ENCODE assay signal across 10 mouse cellular contexts in genomic region chr11:94716754-94717153, GRCm38 (mm10). TPM values are rescaled to one million over a fixed set of nuclear protein-coding genes. Genes with fewer than 3 reads are reported as not detected.
DNase-seq lines count a peak whose midpoint lies in the region; ATAC-seq lines count a peak whose summit lies in the region.
"Had no signal": no experiment of that assay in that cellular context is flagged by ENCODE, and none has a peak within 500 bp of the region (broad histone marks: within the 10 kb centered on the region; RNA-seq: fewer than 3 reads in every experiment).

No protein-coding gene starts in this region.

- DNase-seq in forebrain, embryonic 10.5 days (ENCODE audit: extremely low spot score, low spot score): peak; percentile 38
- DNase-seq in adrenal gland, adult (ENCODE audit: inconsistent age in 2 of 2, low spot score in 1 of 2): peak; percentile 41 to 75
- DNase-seq in liver, embryonic 11.5 days (ENCODE audit: low spot score): no peak
- DNase-seq in neural tube, embryonic 11.5 days (ENCODE audit: low spot score): peak; percentile 53
- no peak for DNase-seq in frontal cortex, postnatal 36 days (ENCODE audit: low spot score in 2 of 2)

- H3K4me2 ChIP-seq in forebrain, embryonic 13.5 days: no peak overlapping the region
- peak overlapping the region; percentile 26 for H3K4me2 ChIP-seq in embryonic facial prominence, embryonic 12.5 days (replicated peaks)
- peak overlapping the region; percentile 10; the same call in 1 of the 2 replicates for H3K4me2 ChIP-seq in hindbrain, embryonic 16.5 days (ENCODE audit: low read length)
- peak overlapping the region; percentile 42 for H3K4me2 ChIP-seq in liver, embryonic 11.5 days
- H3K4me2 ChIP-seq in neural tube, embryonic 11.5 days (ENCODE audit: low read depth): no peak overlapping the region
- H3K4me2 ChIP-seq: hindbrain, embryonic 15.5 days had no signal

- peaks cover 19% of the 10 kb centered on the region for H3K4me1 ChIP-seq in forebrain, embryonic 10.5 days
- H3K4me1 ChIP-seq in forebrain, embryonic 13.5 days: peaks cover 4% of the 10 kb centered on the region; the same call in 1 of the 2 replicates
- H3K4me1 ChIP-seq in embryonic facial prominence, embryonic 12.5 days: peaks cover 30% of the 10 kb centered on the region
- no peaks in the 10 kb centered on the region; the same call in 1 of the 2 replicates for H3K4me1 ChIP-seq in hindbrain, embryonic 16.5 days (ENCODE audit: control insufficient read depth, insufficient read depth, low read depth, low read length)
- peaks cover 8% of the 10 kb centered on the region; the same call in 1 of the 2 replicates for H3K4me1 ChIP-seq in liver, embryonic 11.5 days (replicated peaks; ENCODE audit: control insufficient read depth, insufficient read depth, low read length)
- no peaks in the 10 kb centered on the region for H3K4me1 ChIP-seq in neural tube, embryonic 11.5 days (ENCODE audit: control insufficient read depth, insufficient read depth, low read length)

- H3K9ac ChIP-seq in forebrain, embryonic 13.5 days: no peak overlapping the region
- H3K9ac ChIP-seq in embryonic facial prominence, embryonic 12.5 days: no peak overlapping the region
- no peak overlapping the region for H3K9ac ChIP-seq in hindbrain, embryonic 16.5 days (ENCODE audit: low read depth, low read length)
- H3K9ac ChIP-seq in liver, embryonic 11.5 days (ENCODE audit: low read depth, low read length): no peak overlapping the region
- no peak overlapping the region for H3K9ac ChIP-seq in neural tube, embryonic 11.5 days (ENCODE audit: low read length)
- H3K9ac ChIP-seq: hindbrain, embryonic 15.5 days had no signal

- ATAC-seq in forebrain, embryonic 13.5 days: no peak
- 0 out of 2 replicates have a peak, but pooled peaks have one; percentile 54 for ATAC-seq in embryonic facial prominence, embryonic 12.5 days (ENCODE audit: insufficient number of reproducible peaks, insufficient read depth, low FRiP score, low TSS enrichment)
- no peak for ATAC-seq in hindbrain, embryonic 16.5 days
- 0 out of 2 replicates have a peak, but pooled peaks have one; percentile 26 for ATAC-seq in liver, embryonic 11.5 days (replicated peaks; ENCODE audit: low FRiP score)
- no peak for ATAC-seq in neural tube, embryonic 11.5 days (ENCODE audit: insufficient read depth, low FRiP score, low TSS enrichment)

- 0 out of 2 replicates have a peak, but pooled peaks cover 10% of the 10 kb centered on the region for H3K27me3 ChIP-seq in forebrain, embryonic 10.5 days (ENCODE audit: poor library complexity, severe bottlenecking)
- 0 out of 2 replicates have a peak, but pooled peaks cover 3% of the 10 kb centered on the region for H3K27me3 ChIP-seq in forebrain, embryonic 13.5 days
- 0 out of 2 replicates have a peak, but pooled peaks cover 4% of the 10 kb centered on the region for H3K27me3 ChIP-seq in embryonic facial prominence, embryonic 12.5 days
- no peaks in the 10 kb centered on the region for H3K27me3 ChIP-seq in hindbrain, embryonic 16.5 days (replicated peaks; ENCODE audit: control insufficient read depth, insufficient read depth, low read length)
- peaks cover 12% of the 10 kb centered on the region; the same call in 1 of the 2 replicates for H3K27me3 ChIP-seq in liver, embryonic 11.5 days (replicated peaks; ENCODE audit: control insufficient read depth, insufficient read depth, low read length)
- H3K27me3 ChIP-seq in neural tube, embryonic 11.5 days (ENCODE audit: control insufficient read depth, insufficient read depth, low read length): no peaks in the 10 kb centered on the region
- H3K27me3 ChIP-seq: hindbrain, embryonic 15.5 days had no signal

- no peaks in the 10 kb centered on the region for H3K9me3 ChIP-seq in forebrain, embryonic 10.5 days
- peaks cover 5% of the 10 kb centered on the region; the same call in 1 of the 2 replicates for H3K9me3 ChIP-seq in forebrain, embryonic 13.5 days (replicated peaks)
- H3K9me3 ChIP-seq in embryonic facial prominence, embryonic 12.5 days: no peaks in the 10 kb centered on the region
- no peaks in the 10 kb centered on the region for H3K9me3 ChIP-seq in hindbrain, embryonic 16.5 days (ENCODE audit: control insufficient read depth, low read length)
- H3K9me3 ChIP-seq in liver, embryonic 11.5 days (ENCODE audit: control insufficient read depth, low read length): no peaks in the 10 kb centered on the region; the same call in 1 of the 2 replicates
- H3K9me3 ChIP-seq in neural tube, embryonic 11.5 days (ENCODE audit: control insufficient read depth, low read length): no peaks in the 10 kb centered on the region
- H3K9me3 ChIP-seq: hindbrain, embryonic 15.5 days had no signal

- H3K4me3 ChIP-seq in forebrain, embryonic 10.5 days: 0 out of 2 replicates have a peak overlapping the region, but pooled peaks have one; percentile 14
- no peak overlapping the region for H3K4me3 ChIP-seq in forebrain, embryonic 13.5 days
- H3K4me3 ChIP-seq in embryonic facial prominence, embryonic 12.5 days: no peak overlapping the region
- no peak overlapping the region for H3K4me3 ChIP-seq in hindbrain, embryonic 16.5 days (ENCODE audit: low read length)
- no peak overlapping the region for H3K4me3 ChIP-seq in liver, embryonic 11.5 days (ENCODE audit: low read depth, low read length)
- no peak overlapping the region for H3K4me3 ChIP-seq in neural tube, embryonic 11.5 days (ENCODE audit: low read depth, low read length)
- H3K4me3 ChIP-seq: hindbrain, embryonic 15.5 days had no signal

- no peaks in the 10 kb centered on the region for H3K36me3 ChIP-seq in forebrain, embryonic 10.5 days (replicated peaks)
- H3K36me3 ChIP-seq in forebrain, embryonic 13.5 days (ENCODE audit: poor library complexity, severe bottlenecking): no peaks in the 10 kb centered on the region
- H3K36me3 ChIP-seq in embryonic facial prominence, embryonic 12.5 days: no peaks in the 10 kb centered on the region
- no peaks in the 10 kb centered on the region for H3K36me3 ChIP-seq in hindbrain, embryonic 16.5 days (ENCODE audit: control insufficient read depth, insufficient read depth, low read length)
- no peaks in the 10 kb centered on the region for H3K36me3 ChIP-seq in liver, embryonic 11.5 days (ENCODE audit: control insufficient read depth, insufficient read depth, low read length)
- H3K36me3 ChIP-seq in neural tube, embryonic 11.5 days (ENCODE audit: control insufficient read depth, insufficient read depth, low read length): no peaks in the 10 kb centered on the region
- H3K36me3 ChIP-seq: hindbrain, embryonic 15.5 days had no signal

- H3K27ac ChIP-seq in forebrain, embryonic 10.5 days: 0 out of 2 replicates have a peak overlapping the region, but pooled peaks have one; percentile 36
- H3K27ac ChIP-seq in forebrain, embryonic 13.5 days: no peak overlapping the region
- H3K27ac ChIP-seq in embryonic facial prominence, embryonic 12.5 days: peak overlapping the region; percentile 32; the same call in 1 of the 2 replicates
- no peak overlapping the region for H3K27ac ChIP-seq in hindbrain, embryonic 16.5 days (ENCODE audit: low read depth, low read length)
- H3K27ac ChIP-seq in liver, embryonic 11.5 days (ENCODE audit: low read depth, low read length): no peak overlapping the region
- no peak overlapping the region for H3K27ac ChIP-seq in neural tube, embryonic 11.5 days (ENCODE audit: low read depth, low read length)
- H3K27ac ChIP-seq: hindbrain, embryonic 15.5 days had no signal

- WGBS in forebrain, embryonic 10.5 days: 25% methylated on average over 9 of the region's 9 CpGs
- WGBS in forebrain, embryonic 13.5 days: 17% methylated on average over 9 of the region's 9 CpGs
- WGBS in embryonic facial prominence, embryonic 12.5 days: 11% methylated on average over 9 of the region's 9 CpGs
- WGBS in hindbrain, embryonic 16.5 days: 11% methylated on average over 9 of the region's 9 CpGs
- WGBS in liver, embryonic 11.5 days: 16% methylated on average over 9 of the region's 9 CpGs
- 9% methylated on average over 9 of the region's 9 CpGs for WGBS in neural tube, embryonic 11.5 days

RNA-seq across cellular contexts. Expression of gene Gm11541, which starts 12.5 kb away (rescaled TPM):
- polyA plus RNA-seq in forebrain, embryonic 10.5 days (2016; fragmentation: Nextera tagmentation; extraction: Ambion mirVana): not detected in 2 replicates
- not detected in 2 replicates for polyA plus RNA-seq in forebrain, embryonic 13.5 days (2015; fragmentation: Nextera tagmentation; extraction: Ambion mirVana)
- polyA plus RNA-seq in embryonic facial prominence, embryonic 12.5 days (2016; fragmentation: Nextera tagmentation; extraction: Ambion mirVana): 0.52 and 0.95 TPM in 2 replicates
- 0.27 and 0.35 TPM in 2 replicates for polyA plus RNA-seq in hindbrain, embryonic 16.5 days (2015; fragmentation: Nextera tagmentation; extraction: Ambion mirVana)
- polyA plus RNA-seq in liver, embryonic 11.5 days (2014; fragmentation: Nextera tagmentation; extraction: Ambion mirVana): 0.10 TPM in 1 of 2 replicates, not detected in the other
- polyA plus RNA-seq in neural tube, embryonic 11.5 days (2014; fragmentation: Nextera tagmentation; extraction: Ambion mirVana): not detected in 2 replicates
- polyA plus RNA-seq: C2C12 had no signal

RNA-seq across cellular contexts. Expression of gene Cdc34b, which starts 24.8 kb away (rescaled TPM):
- polyA plus RNA-seq in forebrain, embryonic 10.5 days (2016; fragmentation: Nextera tagmentation; extraction: Ambion mirVana): 0.20 and 0.26 TPM in 2 replicates
- not detected in 2 replicates for polyA plus RNA-seq in forebrain, embryonic 13.5 days (2015; fragmentation: Nextera tagmentation; extraction: Ambion mirVana)
- polyA plus RNA-seq in embryonic facial prominence, embryonic 12.5 days (2016; fragmentation: Nextera tagmentation; extraction: Ambion mirVana): 0.22 and 0.25 TPM in 2 replicates
- 0.26 TPM in 1 of 2 replicates, not detected in the other for polyA plus RNA-seq in hindbrain, embryonic 16.5 days (2015; fragmentation: Nextera tagmentation; extraction: Ambion mirVana)
- polyA plus RNA-seq in liver, embryonic 11.5 days (2014; fragmentation: Nextera tagmentation; extraction: Ambion mirVana): 0.23 TPM in 1 of 2 replicates, not detected in the other
- polyA plus RNA-seq in neural tube, embryonic 11.5 days (2014; fragmentation: Nextera tagmentation; extraction: Ambion mirVana): not detected in 2 replicates
- polyA plus RNA-seq: hindbrain, embryonic 15.5 days had no signal

RNA-seq across cellular contexts. Expression of gene Xylt2, which starts 39.4 kb away (rescaled TPM):
- 14.4 and 15.2 TPM in 2 replicates for polyA plus RNA-seq in forebrain, embryonic 10.5 days (2016; fragmentation: Nextera tagmentation; extraction: Ambion mirVana)
- polyA plus RNA-seq in forebrain, embryonic 13.5 days (2015; fragmentation: Nextera tagmentation; extraction: Ambion mirVana): 8.2 and 8.7 TPM in 2 replicates
- 29.0 and 29.5 TPM in 2 replicates for polyA plus RNA-seq in embryonic facial prominence, embryonic 12.5 days (2016; fragmentation: Nextera tagmentation; extraction: Ambion mirVana)
- 13.0 and 14.4 TPM in 2 replicates for polyA plus RNA-seq in hindbrain, embryonic 16.5 days (2015; fragmentation: Nextera tagmentation; extraction: Ambion mirVana)
- polyA plus RNA-seq in liver, embryonic 11.5 days (2014; fragmentation: Nextera tagmentation; extraction: Ambion mirVana): 8.8 and 10.5 TPM in 2 replicates
- polyA plus RNA-seq in neural tube, embryonic 11.5 days (2014; fragmentation: Nextera tagmentation; extraction: Ambion mirVana): 14.2 and 17.0 TPM in 2 replicates

Comparison
In these comparisons a context has a peak if more than half of its experiments do, and no peak if none do; other contexts are left out.
1. H3K27ac ChIP-seq: peak in forebrain, embryonic 10.5 days (single experiment) and embryonic facial prominence, embryonic 12.5 days (single experiment); none in forebrain, embryonic 13.5 days (single experiment), hindbrain, embryonic 16.5 days (single experiment), liver, embryonic 11.5 days (single experiment) and neural tube, embryonic 11.5 days (single experiment).
2. DNase-seq: peak in forebrain, embryonic 10.5 days (single experiment), adrenal gland, adult (2 of 2) and neural tube, embryonic 11.5 days (single experiment); none in liver, embryonic 11.5 days (single experiment) and frontal cortex, postnatal 36 days (0 of 2).
3. ATAC-seq: peak in embryonic facial prominence, embryonic 12.5 days (single experiment) and liver, embryonic 11.5 days (single experiment); none in forebrain, embryonic 13.5 days (single experiment), hindbrain, embryonic 16.5 days (single experiment) and neural tube, embryonic 11.5 days (single experiment).
4. H3K4me2 ChIP-seq: peak in embryonic facial prominence, embryonic 12.5 days (single experiment), hindbrain, embryonic 16.5 days (single experiment) and liver, embryonic 11.5 days (single experiment); none in forebrain, embryonic 13.5 days (single experiment) and neural tube, embryonic 11.5 days (single experiment).